Mouse (Mus musculus): Measurements from ENCODE around the gene Pdk3.

Pdk3 gene

GRCm38 (mm10) chrX:93831561-93832336 lies at the start of gene Pdk3:
Gene Pdk3 (minus strand): TSS chrX:93832201.
- DNase-seq (ENCODE audit: low read depth, low spot score), result peak; percentile 71

DNA sequence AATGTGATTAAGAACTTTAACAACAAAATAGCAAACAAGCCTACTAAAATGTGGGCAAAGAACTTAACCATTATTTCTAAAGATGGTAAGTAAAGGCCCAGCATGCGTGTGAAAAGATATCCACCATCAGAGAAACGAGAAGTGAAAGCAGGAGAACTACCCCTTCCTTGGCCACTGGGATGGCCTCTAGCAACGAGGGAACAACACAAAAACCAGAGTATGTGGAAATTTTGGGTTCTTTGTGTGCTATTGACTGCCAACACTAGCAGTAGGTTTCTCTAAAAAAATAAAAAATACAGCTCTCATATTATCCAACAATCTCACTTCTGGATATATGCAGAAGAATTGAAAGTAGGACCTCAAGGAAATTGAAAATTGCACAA lies 45.6 kb upstream of the Pdk3 start:
- no peak for DNase-seq (ENCODE audit: low read depth, low spot score)

DNA sequence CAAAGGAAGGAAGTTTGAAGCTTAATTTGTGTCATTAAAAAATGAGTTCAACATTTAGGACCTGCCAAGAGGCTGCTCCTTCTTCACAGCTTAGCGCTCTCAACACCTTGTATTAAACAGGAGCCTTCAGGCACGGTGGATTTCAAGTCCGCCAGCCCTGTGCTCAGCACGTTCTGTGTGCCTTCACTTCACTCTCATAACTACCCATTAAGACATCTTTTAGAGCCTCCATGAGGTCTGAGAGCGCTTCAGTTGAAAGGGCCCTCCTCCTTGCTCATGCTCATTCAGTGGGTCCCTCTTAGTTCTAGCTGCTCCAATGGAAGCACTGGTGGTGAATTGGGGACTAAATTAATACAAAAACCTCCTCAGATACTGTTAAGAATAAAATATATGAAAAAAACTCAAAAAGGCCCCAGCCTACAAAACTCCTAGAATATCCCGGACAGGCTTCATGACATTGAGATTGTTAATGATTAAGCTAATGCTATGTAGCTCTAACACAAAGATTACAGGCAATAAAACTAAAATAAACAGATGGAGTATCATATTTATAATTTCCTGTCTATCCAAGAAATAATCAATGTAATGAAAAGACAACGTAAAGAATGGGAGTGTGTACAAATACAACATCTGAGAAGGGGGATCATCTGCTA lies 45.1 kb upstream of the Pdk3 start:
- DNase-seq (ENCODE audit: low read depth, low spot score), result no peak

- DNase-seq (ENCODE audit: low read depth, low spot score), result no peak
Observed at GRCm38 (mm10) chrX:93863393-93863792, 31.4 kb upstream of the Pdk3 start.

- no peak for DNase-seq (ENCODE audit: low read depth, low spot score)
Observed at GRCm38 (mm10) chrX:93862525-93863086, 30.6 kb upstream of the Pdk3 start.

GRCm38 (mm10) chrX:93857756-93858155 lies 25.8 kb upstream of the Pdk3 start:
- no peak for DNase-seq (ENCODE audit: low read depth, low spot score)

- no peak for DNase-seq (ENCODE audit: low read depth, low spot score)
Observed at GRCm38 (mm10) chrX:93832337-93832884, 410 bp upstream of the Pdk3 start.

DNA sequence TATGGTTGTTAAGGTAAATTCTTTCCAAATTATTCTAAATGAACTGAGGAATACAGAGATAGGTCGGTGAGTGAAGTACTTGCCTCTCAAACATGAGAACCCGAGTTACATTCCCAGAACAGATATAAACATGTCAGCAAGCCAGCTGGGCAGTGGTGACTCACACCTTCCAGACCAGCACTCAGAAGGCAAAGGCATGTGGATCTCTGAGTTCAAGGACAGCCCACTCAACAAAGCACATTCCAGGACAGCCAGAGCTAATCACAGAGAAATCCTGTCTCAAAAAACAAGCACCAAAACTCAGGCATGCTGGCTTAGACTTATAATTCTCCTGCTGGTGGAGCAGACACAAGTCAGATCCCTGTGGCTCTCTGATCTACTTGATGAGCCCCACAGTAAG lies 6.2 kb downstream of the Pdk3 start:
- no peak for DNase-seq (ENCODE audit: low read depth, low spot score)

- no peak for DNase-seq (ENCODE audit: low read depth, low spot score)
Observed at GRCm38 (mm10) chrX:93808040-93808439, 24.0 kb downstream of the Pdk3 start.

DNA sequence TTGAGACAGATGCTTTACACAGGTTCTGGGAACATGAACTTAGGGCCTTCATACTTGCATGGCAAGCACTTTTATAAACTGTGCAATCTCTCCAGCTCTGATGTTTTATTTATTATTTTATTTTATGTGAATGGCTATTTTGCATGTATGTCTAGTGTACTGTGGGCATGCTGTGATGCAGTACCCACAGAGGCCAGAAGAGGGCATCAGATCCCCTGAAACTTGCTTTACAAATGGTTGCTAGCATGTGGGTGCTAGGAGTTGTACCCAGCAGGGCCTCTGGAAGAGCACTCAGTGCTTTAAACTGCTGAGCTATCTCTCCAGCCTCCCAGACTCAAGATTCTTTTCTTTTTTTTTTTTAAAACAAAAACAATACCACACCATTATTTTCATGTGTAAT lies 38.8 kb downstream of the Pdk3 start:
- peak; percentile 13 for DNase-seq (ENCODE audit: low read depth, low spot score)

DNA sequence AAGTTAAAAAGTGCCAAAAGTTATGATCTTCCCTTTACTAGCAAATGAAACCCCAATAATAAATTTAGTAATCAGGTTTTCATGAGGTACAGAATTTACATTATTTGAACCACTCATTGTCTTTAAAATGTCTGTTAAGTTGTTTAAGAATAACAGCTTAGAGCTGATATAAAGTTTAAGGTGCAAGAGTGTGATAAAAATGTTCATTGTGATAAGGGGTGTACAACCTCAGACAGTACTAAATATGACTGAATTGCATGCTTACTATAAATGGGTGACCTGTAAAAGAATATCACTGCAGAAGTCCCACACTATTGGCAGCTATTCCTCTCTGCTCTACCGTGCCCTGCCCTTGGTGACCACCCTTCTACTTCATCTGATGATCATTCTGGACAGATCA lies 42.4 kb downstream of the Pdk3 start:
- no peak for DNase-seq (ENCODE audit: low read depth, low spot score)

GRCm38 (mm10) chrX:93760770-93761169 lies 71.2 kb downstream of the Pdk3 start:
- no peak for DNase-seq (ENCODE audit: low read depth, low spot score)

DNA sequence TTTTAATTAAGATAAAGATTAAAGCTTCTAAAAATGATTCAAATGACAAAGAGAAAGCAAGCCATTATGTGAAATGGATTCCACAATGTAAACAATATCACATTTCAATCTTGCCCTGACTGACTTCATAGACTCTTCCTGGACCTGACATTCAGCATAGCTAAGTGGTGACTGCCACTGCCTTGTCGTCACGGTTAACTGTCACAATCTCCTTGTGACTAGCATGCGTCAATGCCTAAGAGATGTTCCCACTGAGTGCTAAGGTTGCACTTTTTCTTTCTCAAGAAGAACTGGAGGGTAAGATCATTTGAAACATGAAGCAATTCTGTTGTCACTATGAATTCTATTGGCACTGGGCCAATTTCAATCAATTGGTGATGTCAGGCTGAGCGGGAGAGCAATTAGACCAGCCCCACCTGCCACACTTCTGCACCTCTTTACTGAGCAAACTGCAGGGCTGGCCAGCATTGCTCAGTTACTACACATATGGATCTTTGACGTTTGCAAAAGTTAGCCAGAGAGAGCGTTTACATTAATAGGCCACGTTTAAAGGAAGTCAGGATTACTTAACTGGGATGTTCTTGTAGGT lies 75.0 kb downstream of the Pdk3 start:
- DNase-seq (ENCODE audit: low read depth, low spot score), result no peak

GRCm38 (mm10) chrX:93755210-93755842 lies 76.7 kb downstream of the Pdk3 start:
- DNase-seq (ENCODE audit: low read depth, low spot score), result no peak

DNA sequence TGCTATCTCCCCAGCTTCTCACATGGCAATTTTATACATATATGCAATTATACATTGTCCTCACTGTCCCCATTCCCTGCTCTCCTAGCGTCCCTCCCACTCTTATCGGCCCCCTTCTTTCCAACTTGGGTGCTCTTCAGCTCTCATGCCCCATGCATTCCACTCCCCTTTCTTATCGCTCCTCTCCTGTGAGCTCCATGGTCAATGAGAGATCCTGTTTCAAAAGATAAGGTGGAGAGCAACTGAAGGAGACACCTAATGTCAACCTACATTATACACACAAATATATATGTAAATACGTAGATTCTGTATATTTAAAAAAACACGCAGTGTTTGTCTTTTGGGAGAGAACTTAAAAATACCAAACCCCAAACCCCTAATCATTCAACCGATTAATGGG lies 81.4 kb downstream of the Pdk3 start:
- no peak for DNase-seq (ENCODE audit: low read depth, low spot score)

DNA sequence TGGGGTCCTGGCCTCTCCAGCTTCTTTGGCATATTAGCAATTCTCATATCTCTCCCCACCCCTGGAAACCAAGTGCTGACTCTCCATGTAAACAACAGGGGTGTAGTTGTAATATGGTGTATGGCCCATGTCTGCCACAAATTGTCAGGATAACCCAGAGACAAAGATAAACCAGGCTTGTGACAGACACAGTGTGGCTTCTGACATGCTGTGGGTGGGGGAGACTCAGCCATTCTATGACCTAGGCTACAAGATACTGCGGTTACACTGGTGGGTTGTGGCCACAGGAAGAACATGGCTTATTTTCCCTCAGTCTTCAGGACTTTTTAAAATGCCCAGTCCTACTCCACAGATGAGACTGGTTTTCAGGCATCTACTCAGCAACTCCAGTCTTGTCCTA lies 82.8 kb downstream of the Pdk3 start:
- no peak for DNase-seq (ENCODE audit: low read depth, low spot score)

DNA sequence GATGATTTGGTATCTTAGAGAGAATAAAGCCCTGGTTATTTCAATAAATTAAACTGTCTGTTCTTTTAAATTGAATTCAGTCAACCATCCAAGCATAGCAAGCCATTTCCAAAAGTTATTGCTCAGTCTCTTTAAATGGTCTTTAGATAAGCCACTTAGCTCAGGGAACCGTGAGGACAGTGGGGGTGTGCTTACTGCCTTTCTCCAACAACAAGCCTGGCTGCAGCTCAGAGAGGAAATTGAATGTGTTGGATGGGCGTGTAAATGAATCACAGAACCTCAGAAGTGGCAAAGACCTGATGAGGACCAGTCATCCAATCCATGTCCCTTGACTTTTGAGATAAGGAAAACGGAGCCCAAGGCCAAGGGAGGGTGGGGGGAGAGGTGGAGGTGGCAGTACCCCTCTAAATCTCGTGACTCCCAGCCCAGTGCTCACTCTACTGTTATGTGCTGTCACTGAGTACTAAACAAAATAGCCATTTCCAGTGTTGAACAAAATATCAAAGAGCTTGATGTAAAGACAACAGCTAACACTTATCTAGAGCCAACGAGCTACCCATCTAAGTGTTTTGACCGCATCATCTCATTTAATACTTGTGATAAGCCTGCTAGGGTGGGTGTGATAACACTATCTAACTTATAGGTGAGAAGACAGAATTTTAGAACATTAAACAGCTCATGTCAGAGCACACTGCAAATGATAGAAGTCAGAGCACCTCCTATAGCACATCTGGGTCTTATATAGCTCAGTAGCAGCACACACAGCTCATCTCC lies 98.8 kb downstream of the Pdk3 start:
- no peak for DNase-seq (ENCODE audit: low read depth, low spot score)

DNA sequence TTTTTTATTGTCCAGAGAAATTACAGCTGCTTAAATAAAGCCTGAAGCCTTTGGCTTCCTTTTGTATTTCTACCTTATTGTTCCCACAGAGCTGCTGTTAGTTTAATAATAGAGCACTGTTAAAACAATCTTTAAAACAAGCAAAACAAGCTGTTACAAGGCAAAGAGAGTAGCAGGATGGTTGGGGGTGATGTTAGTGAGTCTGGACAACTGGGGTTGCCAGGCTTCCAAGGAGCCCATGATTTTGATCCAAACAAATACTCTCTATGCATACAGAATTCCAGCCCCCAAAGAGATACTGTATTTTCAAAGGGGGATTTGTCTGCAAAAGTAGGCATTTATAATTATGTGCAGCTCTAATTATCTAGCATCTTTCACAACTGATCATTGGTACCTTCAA lies 99.6 kb downstream of the Pdk3 start:
- no peak for DNase-seq (ENCODE audit: low read depth, low spot score)

DNA sequence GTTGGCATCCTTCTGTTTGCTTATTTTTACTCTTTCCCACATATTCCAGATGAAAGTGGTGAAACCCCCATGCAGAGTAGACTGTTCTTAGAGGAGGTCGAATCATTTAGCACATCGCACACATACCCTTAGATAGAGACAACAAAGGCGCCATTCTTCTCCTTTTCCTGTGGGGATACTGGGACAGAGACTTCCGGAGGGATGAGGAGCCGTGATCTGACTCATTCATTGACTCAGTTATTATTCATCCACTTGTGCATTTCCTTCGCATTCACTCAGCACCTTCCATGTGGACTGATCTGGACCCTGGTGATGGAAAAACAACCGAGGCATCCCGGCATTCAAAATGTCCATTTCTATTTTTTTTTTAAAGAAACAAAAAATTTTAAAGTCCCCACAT lies 101.1 kb downstream of the Pdk3 start:
- no peak for DNase-seq (ENCODE audit: low read depth, low spot score)

GRCm38 (mm10) chrX:93729529-93729928 lies 102.5 kb downstream of the Pdk3 start:
- no peak for DNase-seq (ENCODE audit: low read depth, low spot score)

All from retina, adult 2 months (tissue).